Mouse (Mus musculus) frontal cortex, postnatal 36 days (tissue): Measurements from ENCODE around the gene Cldn34a.
"Not testable (repeated sequence)": the region's sequence is repeated elsewhere in the genome, so short reads cannot be mapped to it uniquely, and the experiment has no call there.

ENCODE experiments used
- DNase-seq, 2 experiments: peaks; one replicate each; pipeline ENCODE4 v3.0.0; 2022; ENCODE audit warnings: low spot score in 2 of 2

Gene Cldn34a

DNA sequence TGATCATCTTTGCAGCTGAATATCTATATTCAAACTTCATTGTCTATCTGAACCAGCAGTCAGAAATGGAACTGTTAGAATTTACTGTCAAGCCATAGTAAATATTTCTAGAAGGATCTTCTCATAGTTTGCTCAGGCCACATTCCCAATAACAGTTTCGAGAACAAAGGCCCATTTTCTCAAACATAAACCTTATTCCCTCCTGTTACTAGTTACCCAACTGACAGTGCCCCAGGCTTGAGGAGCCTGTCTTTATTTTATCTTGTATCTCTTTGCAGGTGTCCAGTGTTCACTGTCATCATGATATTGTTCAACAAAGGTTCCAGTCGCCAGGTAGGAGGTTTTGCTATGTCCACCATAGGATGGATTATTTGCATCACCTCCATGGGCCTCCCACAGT lies at the start of gene Cldn34a:
Cldn34a (plus strand) TSS at position 301 of the 400 bp plus-strand sequence.
- no peak for DNase-seq

DNA sequence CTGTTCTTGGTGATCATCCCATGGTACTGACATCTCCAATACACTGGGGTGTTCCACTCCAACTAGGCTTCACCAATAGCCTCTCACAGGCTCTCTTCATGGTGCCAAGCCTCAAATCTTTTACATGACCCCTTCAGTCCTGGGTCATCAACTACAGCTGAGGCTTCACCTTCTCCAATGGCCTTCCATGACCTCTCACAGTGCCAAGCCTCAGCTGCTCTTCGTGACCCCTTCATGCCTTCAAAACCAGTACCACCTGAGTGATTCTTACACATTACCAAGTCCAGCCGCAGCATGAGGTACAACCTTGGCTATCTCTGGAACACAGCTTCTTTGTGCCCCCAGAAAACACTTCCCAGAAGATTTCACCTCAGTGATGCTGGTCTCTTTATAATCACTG lies 44.5 kb upstream of the Cldn34a start:
- not testable (repeated sequence) for DNase-seq

DNA sequence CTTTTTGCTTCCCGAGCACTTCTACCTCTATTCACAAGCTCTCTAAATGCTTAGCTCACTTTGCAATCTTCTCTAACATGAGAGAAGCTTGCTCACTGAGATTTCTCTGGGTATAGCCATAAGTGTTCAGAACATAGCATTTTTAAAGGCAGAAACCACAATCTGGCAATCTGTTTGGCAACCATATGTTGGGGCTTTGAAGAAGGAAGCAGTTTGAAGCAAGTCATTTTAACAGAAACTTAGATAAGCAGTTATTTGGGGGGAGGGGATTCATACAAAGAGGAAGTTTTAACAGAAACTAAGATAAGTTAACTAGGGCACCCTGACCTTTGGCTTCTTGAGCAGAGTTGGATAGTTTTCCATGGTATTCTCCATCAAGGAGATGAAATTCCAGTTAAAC lies 17.4 kb upstream of the Cldn34a start:
- no peak for DNase-seq

DNA sequence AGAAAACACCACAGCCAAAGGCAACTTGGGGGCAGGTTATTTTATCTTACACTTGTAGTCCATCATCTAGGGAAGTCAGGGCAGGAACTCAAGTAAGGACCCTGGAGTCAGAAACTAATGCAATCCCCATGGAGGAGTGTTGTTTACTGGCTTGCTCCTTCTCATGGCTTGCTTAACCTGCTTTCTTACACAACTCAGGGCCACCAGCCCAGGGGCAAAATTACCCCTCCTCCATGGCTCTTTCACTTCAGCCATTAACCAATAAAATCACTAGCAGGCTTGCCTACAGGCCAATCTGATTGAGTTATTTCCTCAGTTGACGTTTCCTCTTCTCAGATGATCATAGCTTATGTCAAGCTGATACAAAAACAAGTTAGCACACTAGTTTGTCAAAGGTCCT lies 15.0 kb upstream of the Cldn34a start:
- DNase-seq = no peak

DNA sequence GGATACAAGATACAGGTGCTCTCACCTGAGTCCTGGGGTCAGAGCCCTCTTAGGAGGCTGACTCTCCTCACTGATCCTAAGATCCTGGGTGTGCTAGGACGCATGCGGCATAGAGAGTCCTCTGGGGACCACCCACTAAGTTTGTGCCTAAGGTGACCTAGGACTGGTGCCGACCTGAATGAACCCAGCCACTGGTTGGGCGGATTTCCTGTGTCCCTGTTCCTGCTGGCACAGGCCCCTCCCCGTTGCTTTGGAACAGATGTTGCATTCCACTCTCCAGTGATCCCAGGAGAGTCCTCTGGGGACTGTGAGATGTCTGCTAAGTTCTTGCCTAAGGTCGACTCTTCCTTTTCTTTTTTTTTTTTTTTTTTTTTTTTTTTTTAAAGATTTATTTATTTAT lies 5.7 kb upstream of the Cldn34a start:
- DNase-seq = no peak
